Mouse (Mus musculus): ENCODE measurements around the gene Antxr1.
A peak's percentile ranks its signal among the peaks of the same experiment; 100 is the strongest.

Antxr1 gene

DNA sequence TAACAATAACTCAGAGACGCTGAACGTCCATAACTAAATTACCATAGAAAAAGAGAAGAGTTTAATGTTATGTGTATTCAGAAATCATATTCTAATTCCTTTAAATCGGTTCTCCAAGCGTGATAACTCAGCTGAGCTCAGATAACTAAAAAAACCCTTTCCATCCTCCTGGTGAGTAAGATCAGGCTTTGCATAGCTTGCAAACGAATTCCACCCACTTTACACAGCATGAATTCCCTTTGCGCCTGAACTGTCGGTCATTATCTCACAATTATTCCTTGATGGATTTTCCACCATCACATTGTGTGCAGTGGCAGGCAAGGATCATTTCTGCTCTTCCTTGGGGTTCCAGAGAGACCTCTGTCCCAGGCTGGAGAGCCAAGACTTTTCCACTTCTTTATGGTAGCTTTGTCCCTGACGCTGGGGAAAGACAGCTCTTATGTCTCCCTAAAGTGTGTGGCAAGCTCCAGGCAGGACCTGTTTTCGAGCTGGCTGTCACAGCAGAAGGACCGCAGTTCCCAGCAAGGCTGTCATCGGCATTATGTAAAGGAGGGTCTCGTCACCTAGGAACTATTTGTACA is 201.6 kb downstream of the Antxr1 start:
- DNase-seq = no peak

DNA sequence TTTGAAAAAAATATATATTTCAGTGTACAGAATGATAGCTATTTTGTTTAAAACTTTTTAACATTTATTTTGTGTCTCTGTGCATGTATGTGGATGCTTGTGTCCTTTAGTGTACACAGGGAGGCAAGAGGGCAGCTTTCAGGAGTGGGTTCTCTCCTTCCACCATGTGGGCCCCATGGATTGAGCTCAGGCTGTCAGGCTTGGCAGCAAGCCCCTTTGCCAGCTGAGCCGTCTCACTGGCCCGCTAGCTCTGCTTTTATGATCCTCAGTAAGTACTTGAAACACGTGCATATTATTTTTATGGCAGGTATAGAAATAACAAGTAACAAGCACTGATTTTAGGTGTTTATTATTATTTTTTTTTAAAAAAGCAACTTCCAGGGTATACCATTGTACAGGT is 202.1 kb downstream of the Antxr1 start:
- DNase-seq = no peak

DNA sequence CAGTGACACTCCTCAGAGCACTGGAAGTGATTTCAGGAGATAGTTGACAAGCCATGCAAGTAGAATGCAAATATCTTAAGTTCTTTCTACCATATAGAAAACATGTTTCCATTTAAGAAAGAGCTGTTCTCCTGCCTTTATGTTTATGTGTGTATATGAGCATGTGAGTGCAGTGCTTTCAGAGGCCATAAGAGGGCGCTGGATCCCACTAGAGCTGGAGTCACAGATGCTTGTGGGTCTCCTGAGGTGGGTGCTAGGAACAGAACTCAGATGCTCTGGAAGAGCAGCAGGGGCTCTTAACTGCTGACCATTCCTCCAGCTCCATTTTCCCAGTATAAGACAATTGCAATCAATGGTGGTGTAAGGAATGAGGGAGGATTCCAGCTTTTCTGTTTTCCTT is 204.5 kb downstream of the Antxr1 start:
- DNase-seq = no peak

DNA sequence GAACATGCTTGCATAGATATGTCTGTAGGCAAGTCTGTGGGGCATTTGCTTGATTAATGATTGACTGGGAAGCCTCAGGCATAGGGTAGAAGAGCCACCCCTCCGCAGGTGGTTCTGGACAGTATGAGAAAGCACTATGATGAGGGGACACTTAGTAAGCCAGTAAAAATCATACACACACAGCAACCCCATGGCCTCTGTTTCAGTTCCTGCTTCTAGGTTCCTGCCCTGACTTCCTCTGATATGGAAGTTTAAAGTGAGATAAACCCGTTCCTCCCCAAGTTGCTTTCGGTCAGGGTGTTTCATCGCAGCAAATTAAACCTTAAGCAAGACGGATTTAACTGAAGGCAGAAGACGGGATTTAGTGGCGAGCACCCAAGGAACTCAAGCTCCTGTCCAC is 205.0 kb downstream of the Antxr1 start:
- DNase-seq = no peak

DNA sequence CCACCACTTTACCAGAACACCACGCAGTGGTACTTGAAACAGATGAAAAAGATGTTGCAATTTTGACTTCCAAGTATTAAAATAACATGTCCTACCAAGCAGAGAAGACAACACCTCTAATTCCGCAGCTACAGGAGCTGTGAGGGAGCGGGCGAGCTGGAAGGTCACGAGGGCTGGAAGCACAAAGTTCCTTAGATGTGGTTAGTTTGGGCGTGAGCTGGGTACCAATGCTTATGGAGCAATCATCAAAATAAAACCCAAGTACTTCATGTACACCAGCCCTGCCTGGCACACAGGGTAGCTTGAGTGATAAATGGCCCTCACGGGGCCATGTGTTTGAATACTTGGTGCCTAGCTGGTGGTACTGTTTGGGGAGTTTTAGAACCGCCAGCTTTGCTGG is 205.8 kb downstream of the Antxr1 start:
- no peak for DNase-seq

DNA sequence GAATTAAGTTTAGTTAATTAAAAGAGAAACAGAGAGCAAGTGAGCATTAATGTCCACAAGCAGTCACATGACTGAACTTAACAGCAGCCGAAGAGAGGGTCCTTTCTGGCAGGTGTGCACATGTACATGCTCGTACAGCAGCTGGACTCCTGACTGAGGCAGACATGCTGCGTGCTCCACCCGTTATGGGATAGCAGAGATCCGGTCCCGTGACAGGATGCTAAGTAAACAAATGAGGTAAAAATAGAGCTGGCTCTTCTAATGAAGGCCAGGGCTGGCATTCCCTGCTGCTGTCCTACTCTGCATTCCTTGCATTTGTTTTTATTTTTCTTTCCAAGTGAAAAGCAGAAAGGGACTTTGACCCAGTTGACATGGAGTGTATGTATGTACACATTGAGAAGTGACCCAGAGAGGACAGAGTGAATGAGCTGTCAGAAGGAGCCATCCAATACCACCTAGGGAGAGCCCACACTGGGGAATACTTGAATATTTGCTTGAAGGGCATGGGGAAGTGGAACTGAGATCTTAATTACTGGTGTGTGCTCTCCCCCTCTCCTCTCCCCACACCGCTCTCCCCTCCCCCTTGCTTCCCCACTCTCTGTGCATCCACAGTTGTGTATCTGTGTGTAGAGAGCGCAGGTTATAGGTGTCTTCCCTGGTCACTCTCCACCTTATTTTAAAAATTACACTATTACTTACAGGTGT is 208.4 kb downstream of the Antxr1 start:
- no peak for DNase-seq

DNA sequence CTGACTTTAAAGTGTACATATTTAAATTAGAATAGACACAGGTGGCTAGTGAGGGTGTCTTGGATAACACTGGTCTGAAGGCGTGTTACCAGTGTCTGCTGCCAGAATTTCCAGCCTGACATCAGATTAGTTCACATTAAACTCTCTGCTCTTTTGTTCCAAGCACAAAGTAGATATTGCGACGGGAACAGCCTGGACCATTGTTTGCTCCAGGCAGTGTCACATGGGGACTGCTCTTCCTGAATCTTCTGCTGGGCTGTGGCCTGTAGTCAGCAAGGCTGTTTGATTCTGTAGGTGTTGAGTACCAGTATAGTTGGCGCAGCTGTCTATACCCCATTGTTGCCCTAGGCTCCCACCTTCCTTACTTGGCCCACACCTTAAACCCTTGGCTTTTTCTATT is 211.6 kb downstream of the Antxr1 start:
- no peak for DNase-seq

DNA sequence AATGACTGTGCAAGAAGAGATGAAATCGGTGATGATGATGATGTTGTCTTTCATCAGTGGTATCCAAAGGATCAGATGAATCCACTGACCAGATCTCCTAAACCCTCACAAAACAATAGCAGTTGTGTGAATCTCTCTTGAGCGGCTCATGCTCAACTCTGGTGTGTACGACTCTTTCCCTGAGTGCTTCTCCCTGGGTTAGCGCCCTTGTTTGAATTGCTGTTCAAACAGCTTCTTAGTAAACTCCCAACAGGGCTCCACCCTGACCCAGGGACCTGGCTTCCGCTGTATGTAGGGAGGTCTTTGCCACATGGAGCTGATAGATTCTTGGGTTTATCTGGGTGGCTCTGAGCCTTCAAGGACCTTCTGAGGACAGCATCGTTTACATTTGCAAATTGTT is 212.2 kb downstream of the Antxr1 start:
- DNase-seq = no peak

DNA sequence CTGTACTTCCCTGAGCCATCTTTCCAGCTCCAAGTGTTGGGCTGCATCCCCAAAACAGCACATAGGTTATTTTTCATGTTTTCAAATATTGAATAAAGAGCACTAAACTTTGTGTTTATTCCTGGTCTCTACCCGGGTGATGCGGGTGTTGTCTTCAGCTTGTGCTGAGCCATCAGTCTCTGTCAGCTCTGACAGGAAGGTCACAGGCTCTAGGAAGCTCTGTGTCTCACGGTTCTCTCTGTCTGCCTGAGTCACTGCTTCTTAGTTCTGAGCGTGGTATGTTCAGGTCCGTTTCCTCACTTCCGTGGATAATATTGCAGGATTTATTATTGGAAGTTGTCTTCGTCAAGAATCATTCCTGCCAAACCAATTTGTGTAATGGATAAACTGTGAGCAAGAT is 213.7 kb downstream of the Antxr1 start:
- no peak for DNase-seq

DNA sequence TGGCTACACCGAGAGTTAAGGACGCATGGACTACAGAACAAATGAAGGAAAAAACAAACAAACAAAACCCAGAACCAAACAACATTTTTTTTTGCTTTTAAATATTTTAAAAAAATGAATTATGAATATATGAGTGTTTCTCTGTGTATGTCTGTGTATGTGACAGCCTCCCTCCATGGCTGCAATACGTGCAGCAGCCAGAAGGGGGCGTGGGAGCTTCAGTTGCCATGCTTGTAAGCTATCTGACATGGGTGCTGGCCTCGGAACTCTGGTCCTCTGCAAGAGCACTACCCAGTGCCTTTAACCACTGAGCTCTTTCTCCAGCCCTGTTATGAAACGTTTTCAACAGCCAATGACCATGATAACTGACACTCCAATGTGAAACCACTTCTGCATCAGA is 215.0 kb downstream of the Antxr1 start:
- peak; percentile 21 for DNase-seq

DNA sequence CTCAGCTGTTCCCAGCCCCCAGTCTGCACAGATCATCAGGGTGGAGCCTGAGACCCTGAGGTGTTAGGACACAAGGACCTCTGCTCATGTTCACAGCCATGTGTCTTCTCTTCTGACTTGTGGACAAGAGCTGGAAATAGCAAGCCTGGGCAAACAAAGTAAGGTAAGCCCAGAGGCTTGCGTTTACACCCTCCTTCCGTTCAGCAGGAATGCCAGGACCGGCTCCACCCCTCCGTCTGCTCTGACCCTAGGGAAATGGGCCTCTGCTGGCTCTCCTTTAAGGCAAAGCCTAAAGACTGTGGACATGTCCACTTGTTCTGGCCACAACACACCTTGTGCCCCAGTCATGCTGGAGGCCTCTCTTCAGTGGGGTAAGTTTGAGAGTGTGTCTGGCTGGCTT is 215.6 kb downstream of the Antxr1 start:
- DNase-seq = no peak

DNA sequence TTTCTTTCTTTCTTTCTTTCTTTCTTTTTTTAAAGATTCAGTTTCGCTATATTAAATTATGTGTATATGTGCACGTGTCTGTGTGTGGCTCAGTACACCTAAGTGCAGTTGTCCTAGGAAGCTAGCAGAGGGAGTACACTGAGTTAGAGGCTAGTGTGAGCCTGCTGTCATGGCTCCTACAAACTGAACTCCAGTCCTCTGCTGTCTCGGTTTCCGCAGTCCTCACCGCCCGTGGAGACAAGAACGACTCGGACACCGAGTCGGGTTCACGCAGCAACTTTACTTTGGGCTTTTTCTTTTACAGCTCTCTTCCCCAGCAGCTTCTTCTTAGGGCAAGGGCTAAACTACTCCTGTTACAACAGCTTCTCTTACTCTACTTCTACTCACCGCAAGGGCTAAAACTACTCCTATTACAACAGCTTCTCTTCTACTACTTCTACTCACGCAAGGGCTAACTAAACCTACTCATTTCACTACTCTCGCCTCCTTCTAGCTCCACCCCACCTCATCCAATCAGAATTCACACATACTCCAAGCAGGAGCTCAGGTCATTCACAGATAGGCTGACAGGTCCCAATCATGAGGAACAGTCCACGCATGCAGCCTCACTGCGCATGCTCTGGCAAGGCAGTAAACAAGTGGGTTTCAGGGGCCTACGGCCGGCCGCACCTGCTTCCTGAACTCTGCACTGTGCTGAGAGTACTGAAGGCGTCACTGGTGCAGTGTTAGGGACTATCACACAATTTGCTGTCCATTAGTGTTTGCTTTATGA is 216.4 kb downstream of the Antxr1 start:
- peak; percentile 80 for DNase-seq

DNA sequence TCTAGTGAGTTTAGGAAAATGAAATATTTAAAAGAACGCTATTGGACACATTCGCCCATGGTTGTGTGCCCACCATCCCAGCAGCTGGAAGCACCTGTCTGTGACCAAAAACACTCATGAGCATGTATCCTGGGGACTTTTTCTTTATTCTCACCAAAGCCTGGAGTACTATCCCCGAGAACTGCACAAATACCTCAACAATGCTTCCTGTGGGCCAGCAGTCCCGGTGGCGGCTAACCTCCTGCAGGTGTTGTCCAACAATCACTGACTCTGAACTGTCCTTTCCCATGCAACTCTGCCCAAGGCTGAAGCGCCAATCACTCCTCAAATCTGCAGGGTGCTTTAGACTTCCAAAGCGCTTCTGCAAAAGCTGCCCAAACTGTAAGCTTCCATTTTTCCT is 219.0 kb downstream of the Antxr1 start:
- DNase-seq = no peak

DNA sequence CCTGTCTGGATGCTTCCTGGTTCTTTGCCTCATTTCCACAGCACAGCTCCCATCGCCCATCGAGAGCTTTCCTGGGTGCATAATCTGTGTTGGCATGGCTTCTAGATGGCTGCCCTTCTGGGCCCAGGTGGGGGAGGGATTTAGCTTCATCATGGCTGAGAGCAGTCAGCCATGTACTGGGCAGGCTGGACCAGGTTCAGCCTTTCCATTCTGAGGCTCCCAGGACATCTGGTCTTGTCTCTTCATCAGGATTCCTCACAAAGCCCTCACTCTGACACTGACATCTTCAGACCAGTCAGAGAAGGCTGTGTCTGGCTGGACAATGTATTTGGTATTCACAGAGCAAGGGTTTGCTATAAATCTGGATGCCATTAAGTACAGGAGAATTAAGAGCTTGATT is 219.6 kb downstream of the Antxr1 start:
- no peak for DNase-seq

DNA sequence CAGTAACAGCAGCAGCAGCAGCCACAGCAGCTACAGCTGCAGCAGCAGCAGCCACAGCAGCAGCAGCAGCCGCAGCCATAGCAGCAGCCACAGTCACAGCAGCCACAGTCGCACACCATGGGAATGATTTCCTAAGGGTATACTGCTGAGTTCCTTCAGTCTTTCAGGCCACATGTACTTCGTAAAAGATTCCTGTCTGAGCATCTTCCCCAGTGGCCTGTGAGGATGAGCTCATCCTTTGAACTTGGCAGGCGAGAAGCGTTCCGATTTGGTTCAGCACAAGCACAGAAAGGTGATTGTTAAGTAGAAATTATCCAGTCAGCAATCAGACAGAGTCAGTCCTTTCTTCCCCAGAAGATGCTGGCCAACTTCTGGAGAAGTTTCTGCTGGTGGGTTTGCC is 223.5 kb downstream of the Antxr1 start:
- no peak for DNase-seq

DNA sequence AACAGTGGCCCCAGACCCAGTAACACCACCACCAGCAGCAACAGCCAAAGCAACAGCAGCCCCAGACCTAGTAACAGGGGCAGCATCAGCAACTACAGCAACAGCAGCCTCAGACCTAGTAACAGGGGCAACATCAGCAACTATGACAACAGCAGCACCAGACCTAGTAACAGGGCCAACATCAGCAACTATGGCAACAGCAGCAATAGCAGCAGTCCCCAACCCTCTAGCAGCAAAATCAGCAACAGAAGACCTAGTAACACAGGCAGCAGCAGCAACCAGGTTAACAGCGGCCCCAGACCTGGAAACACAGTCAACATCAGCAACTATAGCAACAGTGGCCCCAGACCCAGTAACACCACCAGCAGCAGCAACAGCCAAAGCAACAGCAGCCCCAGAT is 224.1 kb downstream of the Antxr1 start:
- DNase-seq = no peak

DNA sequence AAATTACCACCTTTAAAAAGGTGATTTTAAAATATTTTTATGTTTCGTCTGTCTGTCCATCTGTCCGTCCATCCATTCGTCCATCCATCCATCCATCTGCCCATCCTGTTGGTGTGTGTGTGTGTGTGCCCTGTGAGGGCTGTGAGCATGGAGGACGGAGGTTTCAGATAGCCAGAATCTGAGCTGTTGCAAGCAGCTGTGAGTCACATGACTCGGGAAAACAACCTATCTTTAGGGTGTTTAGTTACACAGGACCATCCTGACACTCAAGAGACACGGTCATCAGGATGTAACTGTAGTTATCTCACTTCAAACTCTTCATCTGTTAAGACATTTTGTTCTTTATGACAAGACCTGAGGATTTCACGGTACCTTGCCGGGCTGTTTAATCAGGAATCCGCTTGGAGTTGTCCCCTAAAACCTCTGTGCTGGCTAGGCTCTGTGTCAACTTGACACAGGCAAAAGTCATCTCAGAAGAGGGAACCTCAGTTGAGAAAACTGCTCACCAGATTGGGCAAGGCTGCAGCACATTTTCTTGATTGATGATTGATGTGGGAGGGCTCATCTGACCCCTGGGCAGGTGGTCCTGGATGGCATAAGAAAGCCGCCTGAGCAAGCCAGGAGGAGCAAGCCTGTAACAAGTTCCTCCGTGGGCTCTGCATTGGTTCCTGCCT is 231.4 kb downstream of the Antxr1 start, which contains the start of gene D6Ertd527e:
D6Ertd527e (plus strand) TSS at position 624 of the 674 bp plus-strand sequence.
- DNase-seq = no peak

DNA sequence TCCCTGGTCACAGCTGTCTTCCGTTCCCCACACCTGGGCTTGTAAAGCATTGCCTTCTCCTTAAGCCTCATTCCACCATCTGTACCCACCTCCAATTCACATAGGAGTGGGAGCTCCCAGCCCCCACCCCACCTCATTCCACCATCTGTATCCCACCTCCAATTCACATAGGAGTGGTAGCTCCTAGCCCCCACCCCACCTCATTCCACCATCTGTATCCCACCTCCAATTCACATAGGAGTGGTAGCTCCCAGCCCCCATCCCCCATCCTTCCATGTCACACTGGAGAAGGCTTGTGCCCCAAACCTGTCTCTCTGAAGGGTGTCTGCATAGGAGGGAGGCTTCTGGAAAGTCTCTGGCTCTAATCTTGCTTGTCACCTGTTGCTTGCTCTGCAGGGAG is 232.3 kb downstream of the Antxr1 start:
- no peak for DNase-seq

DNA sequence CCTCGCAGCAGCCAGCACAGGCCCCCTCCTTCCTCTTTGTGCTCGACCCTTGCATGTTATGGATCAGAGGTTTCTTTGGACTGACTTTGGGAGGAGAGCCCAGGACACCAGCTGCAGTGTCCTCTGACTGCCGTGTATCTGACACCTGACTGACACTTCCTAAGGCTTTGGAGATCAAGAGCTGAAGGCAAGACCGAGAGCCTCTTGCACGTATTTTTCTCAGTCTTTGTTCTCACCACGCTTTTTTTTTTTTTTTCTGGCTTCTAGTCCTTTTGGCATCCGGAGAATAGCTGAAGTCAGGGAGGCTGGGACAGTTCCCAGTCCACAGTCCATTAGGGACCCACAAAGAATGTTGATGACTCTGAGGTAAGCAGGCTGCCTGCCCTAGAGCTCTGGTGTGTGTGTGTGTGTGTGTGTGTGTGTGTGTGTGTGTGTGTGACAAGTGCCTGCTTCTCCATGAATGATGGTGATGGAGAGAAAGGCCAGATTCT is 233.2 kb downstream of the Antxr1 start:
- no peak for DNase-seq

DNA sequence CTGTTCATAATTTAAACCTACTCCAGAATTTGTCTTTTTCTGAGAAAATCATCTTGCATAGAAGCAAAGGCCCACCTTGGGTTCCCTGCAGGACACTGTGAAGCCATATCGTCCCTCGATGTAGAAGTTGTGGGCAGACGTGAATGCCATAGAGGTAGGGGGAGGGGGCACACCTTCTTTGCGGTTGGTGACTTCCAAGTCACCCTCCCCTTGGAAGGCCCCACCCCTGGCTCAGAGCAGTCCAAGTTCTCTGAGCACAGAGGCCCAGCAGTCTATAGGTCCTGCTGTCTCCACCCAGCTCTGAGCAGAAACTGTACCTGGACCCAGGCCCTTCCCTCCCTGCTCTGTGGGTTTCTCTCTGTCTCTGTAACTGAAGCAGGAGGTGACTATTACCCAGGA is 233.7 kb downstream of the Antxr1 start:
- peak; percentile 11 for DNase-seq

DNA sequence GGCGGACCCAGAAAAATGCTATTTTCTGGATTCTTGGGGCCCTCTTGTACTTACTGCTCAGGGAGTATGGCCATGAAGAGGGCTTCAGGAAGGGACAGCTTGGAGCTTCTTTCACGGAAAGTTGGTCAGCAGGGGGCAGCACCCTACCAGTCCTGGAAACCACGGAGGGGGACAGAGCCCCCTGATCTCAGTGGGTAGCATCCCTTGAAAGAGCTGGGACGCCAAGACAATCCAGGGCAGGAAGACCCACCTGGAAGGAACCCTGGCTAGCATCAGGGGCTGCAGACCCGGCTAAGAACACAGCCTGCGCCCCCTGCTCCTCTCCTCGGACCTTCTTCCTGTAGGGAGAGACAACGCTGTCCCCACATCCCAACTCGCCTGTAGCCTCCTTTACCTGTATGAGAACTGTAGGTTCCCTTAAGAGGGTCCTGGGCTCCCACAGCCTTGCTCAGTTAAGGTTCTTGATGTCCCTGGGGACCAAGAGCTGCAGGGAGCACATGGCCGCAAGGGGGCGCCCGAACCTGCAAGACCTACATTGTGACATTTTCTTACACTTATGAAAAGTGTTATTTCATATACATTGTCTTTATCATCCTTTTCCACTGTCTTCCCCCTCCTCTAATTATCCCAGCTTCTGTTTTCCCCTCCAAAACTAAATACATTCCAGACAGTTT is 234.2 kb downstream of the Antxr1 start:
- peak; percentile 90 for DNase-seq

DNA sequence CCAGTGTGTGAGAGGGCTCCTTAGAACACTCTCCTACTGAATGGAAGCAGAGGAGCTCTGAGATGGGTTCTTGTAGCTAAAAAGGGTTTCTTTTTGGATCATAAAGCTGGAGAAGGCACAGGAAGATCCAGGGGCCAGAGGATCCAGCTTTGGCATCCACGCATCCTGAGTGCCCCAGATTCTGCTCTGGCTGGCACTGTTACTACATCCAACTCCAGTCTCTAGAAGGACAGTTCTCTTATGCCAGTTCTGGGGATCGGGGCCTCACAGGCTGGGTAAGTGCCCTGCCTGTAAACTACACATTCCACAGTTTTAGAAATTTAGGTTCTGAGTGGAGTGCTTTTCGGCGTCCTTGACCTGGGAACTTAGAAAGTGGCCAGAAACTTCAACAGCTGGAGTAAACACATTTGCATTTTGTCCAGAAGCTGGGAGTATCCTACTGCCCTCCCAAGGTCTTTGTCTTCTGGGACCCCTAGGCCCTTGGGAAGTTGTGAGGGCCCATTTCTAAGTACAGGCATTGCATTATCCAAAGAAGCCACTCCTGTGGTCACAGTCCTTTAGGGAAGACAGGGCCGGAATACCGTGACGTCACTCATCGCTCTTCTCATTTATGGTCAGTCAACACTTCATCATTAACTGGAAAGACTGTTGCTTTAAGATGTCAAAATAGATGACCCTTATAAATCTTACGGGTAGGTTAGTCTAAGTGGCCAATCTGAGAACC is 235.2 kb downstream of the Antxr1 start:
- no peak for DNase-seq

All from thymus, postnatal 25 days (tissue).